Mouse (Mus musculus) heart, adult 18-20 months (tissue): ENCODE data around the gene Gas2l3. TPM values are rescaled to one million over a fixed set of nuclear protein-coding genes. Genes with fewer than 3 reads are reported as not detected.

Experiments
- DNase-seq, 2 experiments: peaks; one replicate each; pipeline ENCODE4 v3.0.0; 2021 to 2022; ENCODE audit warnings: mixed read lengths in 1 of 2
- total RNA-seq, 2 experiments: library from RNA; stranded (reverse); gene quantifications; 2 replicates each; pipeline ENCODE4 v1.2.3; 2021

Gene Gas2l3
- total RNA-seq, 2 experiments from 2014 or later, result 2.7 to 3.1 TPM

DNA sequence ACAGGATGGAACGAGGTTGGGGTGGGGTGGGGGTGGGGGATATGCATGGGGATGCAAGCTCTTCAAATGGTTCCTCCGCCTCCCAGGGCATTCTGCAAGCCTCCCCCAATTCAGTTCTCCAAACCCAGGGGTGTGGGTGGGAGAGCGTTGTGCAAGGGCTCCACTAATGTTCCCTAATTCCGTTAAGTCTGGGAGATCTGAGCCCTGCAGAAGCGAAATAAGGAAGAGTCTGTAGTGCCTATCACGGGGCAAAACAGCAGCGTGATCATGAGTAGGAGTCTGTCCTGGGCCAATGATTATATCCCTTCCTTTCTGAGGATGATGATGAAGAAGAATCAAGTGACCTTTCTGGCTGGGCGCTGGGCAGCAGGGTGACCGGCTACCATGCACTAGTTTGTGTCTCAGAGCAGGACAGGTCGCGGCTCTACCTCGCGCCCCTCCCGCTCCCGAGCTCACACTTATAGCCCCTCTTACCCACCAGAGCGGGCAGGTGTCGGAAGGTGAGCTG lies 598 bp downstream of the Gas2l3 start:
- peak in 1 of 2 experiments; percentile 58 for DNase-seq

DNA sequence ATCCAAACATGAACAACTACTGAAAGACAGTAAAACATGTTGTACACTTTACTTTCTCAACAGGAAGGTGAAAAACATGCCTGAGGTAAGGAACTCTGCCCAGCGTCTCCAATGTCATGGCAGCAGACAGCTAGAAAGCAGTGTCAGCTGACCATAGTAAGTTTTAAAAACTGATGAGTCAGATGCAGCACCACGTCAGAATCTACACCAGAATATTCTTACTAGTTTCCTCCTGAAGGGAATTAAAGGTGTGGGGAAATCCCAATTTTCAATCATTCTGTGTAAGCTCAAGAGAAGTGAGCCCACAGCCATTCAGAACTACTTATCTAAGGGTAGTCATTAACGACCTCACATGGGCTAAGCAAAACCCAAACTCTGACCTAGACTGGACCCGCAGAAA lies 1.1 kb downstream of the Gas2l3 start:
- no peak for DNase-seq

DNA sequence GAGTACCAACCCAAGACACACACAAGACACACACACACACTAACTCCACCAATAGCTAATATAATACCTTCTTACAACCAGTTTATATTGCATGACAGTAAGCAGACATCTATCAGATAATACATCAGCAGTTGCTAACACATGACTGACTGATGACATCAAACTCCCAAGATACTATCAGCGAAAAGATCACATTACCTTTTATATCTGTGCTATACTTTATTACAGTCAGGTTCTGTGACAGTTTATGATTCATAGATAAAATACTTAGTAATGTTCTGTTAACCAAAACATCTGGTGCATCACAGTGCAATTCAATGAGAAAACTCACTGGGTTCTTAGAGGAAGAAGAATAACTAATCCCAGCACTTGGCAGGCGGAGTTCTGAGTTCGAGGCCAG lies 1.8 kb downstream of the Gas2l3 start:
- no peak for DNase-seq

DNA sequence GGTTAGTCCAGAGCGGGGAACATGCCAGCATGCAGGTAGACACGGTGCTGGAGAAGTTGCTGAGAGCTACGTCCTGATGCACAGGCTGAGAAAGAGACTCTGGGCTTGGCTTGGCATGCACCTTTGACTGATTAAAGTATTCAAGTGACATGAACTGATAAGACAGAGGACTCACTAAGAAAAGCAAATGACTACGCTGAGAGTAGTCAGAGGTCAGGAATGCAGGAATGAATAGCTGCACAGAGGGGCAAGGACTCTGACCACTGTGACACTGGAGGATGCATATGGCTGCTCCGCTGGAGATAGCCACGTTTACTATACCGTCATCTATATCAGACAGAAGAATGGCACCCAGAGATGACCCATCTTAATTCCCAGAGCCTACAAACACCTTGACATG lies 4.4 kb downstream of the Gas2l3 start:
- no peak for DNase-seq

DNA sequence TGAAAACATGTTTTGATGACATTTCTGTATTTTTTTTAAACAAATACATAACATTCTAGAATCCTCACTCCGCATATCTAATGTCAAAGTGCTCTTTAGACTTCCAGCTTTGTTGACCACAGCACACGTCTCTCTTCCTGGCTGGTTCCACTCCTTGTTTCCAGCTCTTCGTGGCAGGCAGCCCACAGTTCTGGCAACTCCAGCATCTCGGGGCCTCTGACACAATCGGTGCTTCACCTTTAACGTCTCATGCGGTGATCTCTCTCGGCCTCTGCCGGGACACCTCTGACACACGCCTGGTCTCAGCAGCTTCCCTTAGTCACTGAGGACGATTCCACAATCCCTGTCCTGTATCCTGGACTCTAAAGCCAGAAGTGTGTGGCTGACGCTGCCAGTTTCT lies 5.8 kb downstream of the Gas2l3 start:
- DNase-seq, result peak in 1 of 2 experiments; percentile 42

DNA sequence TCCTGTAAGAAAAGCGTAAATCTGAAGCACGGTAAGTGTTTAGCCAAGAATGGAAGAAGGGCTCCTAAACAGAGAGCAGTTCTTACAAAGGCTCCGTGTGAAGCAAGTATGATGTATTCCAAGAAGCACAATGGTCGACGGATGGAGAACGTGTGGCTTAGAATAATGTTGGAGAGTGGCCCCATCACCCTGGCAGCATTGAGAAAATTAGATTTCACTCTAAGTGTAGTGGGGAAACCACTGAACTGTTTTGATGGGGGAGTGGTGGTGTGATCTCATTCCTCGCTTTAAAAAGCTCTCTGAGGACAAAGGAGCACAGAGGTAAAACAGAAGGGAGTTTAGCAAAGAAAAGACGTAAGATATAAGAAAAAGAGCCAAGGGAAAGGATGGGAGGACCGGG lies 6.3 kb downstream of the Gas2l3 start:
- DNase-seq, result no peak

DNA sequence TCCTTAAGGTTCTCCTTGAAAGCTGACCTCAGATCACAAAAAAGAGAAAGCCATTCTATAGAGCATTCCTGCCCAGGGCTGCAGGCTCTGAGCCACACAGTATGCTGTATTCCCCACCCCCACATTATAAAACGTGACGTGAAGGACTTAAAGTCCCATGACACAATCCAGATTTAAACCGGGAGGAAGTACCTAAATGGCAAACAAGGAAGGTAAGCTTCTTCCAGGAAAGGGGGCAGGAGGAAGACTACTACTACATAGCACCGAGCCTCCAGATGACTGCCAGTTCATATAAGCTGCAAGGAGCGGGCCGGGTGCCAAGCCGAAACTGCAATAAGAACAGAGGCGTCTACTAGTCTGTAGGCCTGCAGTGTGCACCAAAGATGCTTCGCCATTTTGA lies 7.8 kb downstream of the Gas2l3 start:
- DNase-seq, result no peak

DNA sequence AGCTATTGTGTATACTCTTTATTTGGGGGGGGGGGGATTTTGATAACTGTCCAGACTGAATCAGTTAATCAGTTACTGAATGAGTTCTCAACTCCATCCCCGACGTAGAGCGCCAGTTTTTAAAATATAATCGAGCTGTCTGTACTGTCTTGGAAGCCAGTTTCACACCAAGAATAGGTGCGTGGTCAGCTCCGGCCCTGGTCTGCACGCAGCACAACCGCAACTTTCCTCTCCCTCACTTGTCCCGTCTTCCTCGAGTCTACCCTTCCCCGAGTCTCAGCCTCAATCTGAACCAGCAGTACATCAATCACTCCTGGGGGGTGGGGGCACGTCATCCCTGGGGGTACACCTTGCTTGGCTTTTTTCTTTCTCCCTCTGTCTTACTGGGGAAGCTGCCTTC lies 8.4 kb downstream of the Gas2l3 start:
- DNase-seq, result no peak

DNA sequence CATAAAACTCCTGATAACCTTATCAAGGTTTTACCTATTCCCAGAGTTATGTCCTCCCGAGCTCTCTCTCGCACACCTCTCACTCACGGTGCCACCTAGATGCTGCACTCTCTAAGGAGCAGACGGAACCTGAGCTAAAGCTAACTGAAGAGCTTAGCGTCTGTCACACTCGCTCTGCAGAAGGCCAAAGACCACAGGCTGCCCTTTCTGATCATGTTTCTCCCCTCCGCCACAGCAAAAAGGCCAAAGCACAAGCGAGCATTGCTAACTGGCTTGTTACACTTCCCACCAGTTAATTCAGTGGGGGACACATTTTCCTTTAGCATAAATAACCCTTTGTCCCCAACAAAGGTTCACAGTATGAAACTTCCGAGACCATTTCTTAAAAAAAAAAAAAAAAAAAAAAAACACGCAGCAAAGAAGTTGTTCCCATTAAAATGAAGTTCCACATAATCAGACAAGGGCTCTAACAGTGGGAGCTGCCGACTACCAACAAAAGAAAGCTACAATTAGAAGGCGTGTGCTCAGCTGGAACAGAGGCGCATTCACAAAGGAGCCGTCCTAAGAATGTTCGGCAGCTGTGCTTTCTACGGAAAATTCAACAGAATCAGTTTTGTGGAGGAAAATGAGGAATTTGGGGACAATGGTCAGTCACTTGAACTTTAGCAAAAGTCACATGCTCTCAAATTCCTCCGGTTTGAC lies 9.1 kb downstream of the Gas2l3 start:
- no peak for DNase-seq

DNA sequence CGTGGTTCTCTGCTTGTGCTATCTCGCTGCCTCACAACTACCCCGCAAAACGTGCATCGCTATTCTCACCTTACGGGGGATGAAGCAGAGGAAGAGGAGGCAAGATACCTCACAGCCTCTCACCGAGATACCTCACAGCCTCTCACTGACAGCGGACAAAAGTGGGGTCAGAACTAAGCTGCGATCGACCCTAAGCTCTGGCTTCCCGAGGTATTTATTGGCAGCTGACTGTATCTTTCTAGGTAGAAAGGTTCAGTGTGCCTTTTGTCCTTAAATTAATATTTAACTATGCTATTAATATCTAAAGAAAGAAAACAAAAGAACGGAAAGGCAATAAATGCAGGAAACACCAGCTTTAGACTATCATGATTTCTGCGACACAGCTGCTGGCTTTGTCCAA lies 11.0 kb downstream of the Gas2l3 start:
- DNase-seq, result no peak

DNA sequence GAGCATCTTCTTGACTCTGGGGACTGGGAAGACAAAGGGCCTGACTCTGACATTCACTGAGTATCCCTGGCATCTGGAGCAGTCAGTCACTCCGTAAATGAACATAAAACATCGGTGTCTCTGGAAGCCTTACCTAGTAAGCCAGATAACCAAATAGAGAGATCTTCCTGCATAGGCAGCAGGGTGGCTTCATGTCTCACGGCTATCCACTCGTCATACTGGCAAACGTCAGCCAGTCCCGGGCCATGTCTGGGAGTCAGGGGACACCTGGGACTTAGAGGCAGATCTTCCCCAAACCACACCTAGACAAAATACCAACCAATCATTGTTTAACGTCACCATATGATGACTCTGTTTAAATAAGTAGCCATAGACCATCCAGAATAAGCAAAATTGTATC lies 13.0 kb downstream of the Gas2l3 start:
- DNase-seq, result no peak

DNA sequence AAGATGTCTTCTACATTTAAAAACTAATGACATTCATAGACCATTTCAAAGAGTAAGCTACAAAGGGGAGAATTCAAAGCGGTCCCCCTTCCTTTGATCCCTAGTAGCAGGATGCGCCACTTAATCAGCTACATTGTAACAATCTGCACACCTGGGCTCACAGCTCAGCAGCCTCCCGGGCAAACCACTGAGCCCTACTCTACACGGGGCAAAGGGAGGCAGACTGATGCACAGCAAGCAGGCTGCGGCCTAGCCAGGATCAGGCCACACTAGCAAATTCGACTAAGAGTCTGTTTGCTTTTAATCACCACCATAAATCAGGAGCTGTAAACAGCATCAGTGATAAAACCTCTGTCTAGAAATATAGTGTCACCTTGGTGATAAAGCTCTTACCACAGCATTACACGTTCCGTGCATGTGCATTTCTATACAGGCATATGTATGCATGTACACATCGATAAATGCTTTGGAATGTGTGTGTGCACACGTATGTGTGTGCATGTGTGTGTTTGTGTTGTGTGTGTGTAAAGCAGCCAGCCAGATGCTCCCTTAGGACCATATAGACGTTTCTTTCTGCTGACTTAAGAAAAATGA lies 18.9 kb downstream of the Gas2l3 start:
- no peak for DNase-seq

DNA sequence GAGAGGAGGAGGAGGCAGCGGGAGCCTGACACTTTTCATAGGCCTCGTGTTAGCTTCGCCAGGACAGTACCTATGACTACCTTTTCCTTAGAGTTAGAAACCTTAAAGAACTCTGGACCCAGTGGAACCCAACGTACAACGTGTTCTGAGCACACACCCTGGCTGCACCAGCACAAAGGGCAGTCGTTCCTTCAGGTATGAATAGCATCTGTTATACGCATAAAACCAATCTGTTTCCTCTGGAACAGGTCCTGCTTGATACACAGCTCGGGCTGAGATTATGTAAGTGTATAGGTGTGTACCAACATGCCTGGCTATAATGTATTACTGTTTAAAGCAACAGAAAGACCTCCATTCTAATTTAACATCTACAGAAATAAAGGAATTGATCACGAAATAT lies 19.6 kb downstream of the Gas2l3 start:
- no peak for DNase-seq

DNA sequence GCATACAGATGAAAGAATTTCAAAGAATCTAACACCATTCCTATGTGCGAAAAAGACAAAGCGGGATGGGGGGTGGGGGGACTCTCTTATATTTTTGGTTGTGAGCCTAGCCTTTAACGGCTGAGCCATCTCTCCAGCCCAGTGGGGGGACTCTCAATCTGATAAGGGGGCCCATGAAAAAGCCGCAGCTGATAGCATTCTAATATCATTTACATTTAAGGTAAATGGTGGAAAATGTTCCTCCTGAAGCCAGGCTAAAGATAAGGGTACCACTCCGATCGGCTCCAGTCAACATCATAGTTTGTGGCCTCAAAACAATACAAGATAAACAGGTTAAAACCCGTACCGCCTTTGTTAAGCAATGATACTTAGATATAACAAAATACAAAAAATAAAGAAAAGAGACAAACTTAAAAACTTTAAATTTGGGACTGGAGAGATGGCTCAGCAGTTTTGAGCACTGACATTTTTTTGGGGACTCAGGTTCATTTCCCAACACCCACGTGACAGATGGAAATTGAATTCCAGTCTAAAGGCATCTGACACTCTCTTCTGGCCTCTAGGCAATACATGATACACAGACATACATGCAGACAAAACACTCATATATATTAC lies 20.5 kb downstream of the Gas2l3 start:
- DNase-seq, result no peak

DNA sequence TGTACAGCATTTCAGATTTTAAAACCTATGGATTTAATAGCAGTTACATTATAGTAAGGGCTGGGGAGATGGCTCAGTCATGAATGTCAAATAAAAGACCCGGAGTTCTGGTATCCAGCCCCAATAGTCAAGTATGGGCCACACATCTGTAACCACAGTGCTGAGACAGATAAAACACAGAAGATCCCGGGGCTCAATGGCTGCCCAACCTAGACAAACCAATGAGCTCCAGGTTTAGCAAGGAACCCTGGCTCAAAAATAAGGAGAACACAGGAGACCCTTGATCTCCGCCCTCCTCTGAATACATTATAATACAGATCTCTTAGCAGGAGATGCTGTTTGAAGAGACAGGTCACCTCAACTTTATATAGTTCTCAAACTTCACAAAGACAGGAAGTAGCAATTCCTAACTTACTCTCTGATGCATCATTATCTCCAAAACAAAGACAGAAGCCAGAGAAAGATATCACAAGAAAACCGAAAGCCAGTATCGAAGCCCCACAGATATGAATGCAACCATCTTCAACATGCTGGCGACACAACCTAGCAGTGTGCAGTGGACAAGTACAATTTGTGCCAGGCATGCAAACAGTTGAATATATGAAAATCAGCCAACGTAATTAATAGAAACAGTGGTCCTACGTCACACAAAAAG lies 21.1 kb downstream of the Gas2l3 start:
- no peak for DNase-seq

DNA sequence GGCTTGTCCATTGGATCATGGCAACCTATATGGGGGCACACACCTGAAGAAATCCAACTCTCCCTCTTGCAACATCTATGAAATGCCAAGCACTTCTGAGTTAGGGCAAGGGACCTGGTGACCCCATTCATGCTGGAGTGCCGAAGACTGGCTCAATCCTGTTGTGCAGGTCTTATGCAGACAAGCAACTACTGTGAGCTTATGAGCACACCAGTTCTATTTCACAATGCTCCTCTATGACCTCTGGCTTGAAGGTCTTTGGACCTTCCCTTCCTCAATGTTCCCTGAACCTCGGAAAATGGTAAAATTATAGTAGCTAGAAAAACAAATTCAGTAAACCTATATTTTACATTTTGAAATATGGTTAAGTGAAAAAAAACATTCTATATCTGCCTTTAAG lies 25.8 kb downstream of the Gas2l3 start:
- DNase-seq, result no peak

DNA sequence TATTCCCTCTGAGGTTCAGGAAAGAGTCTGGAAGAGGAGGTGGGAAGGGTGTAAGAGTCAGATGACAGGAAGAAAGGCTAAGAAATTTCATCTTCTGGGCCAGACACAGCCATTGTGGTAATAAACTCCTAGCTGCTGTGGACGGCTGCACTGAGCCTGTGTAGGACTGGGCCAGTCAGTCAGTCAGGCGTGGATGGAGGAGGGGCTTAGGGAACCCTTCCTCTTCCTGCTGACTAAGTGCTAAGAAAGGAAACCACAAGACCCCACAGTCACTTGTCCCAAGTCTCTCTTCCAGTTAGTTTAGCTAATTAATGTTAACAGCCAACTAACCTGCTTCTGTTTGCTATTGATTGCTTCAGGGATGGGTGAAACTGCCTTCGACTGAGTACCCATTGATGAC lies 28.3 kb downstream of the Gas2l3 start:
- DNase-seq, result no peak

DNA sequence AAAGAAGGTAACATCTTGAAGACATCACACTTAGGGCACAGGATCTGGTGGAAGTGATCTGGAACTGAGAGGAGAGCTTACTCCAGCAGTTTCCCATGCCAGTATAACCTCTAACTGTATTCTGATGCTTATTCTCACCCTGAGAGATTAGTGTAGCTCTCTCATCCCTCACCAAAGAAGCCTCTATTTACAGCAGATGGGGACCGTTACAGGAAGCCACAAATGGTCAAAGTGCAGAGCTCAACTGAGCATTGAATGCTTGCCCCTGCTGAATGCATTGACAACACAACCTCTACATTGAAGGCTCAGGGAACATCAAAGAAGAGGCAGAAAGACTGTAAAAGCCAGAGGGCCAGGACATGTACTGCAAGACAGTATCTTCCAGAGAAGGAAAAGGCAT lies 36.2 kb downstream of the Gas2l3 start:
- DNase-seq, result no peak

DNA sequence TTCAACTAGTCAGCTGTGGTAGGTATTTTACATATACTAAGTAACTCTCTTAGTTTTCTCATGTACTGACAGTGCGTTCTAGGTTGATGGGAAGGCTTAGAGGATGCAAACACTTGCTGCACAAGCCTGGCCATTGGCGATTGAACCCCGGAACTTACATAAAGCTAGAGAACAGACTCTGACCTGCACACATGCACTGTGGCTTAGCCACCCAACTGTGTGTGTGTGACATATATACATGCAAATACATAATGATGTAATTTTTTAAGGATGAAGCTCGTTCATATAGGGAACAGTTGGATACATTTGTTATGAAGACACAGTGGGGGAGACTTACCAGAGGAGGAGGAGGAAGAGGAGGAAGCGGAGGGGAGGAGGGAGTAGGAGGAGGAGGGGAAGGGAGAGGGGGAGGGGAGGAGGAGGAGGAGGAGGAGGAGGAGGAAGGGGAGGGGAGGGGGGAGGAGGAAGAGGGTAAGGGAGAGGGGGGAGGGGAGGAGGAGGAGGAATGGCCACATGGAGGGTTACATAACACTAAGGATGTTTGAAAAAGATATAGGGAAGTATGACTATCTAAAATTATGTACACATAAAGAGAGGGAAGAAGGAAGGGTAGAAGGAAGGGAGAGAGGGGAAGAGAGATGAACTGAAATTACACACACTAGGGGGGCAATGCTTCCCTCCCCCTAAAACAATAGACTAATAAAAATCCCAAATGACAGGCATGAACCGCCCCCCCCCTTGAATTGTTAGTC lies 36.9 kb downstream of the Gas2l3 start:
- DNase-seq, result no peak

DNA sequence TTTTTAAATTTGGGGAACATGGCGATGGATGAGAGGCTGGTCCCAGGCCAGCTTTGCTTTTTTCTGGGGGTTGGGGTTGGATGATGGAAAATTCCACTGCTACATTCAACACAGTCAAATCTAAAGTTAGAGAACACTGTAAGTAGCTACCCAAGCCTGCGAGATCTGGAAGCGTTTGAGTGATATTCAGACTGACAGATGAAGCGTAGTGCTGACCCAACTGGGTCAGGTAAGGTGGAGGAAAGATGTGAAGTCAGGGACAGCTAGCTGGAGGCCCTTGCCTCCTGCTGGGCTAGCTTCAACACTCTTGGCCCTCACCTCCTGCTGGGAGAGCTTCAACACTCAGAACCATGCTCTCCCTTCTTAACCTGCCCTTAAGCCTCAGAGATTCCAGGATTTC lies 38.8 kb downstream of the Gas2l3 start:
- DNase-seq, result no peak

DNA sequence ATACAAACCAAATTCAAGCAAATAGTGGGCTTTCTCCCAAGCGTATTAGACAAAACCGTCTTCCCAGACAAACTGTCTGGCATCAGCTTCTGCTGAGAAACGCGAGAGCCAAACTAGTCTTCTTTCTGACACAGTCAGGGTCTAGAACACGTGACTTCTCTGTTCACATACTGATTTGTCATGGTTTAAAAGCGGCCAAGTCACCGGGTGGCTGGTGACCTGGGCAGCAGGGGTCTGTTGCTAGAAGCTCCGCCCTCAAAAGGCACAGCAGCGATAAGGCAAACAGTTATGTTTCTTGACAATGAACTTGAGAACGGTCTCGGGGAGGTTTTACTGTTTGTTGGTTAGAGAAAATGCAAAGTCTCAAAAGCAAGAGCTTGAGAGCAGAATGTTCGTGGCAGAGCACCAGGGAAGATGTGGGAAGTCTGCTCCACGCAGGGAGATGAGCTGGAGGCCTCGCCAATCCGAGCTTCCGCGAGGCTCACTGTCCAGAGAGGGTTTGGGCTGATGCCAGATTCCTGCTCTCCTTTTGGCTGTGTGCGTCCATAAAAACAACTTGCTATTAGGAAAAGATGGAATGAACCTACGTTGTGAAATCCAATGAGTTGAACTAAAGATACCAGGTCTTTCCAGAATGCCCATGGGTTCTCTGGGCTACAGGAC lies 43.0 kb downstream of the Gas2l3 start:
- DNase-seq, result peak; percentile 37 to 57

DNA sequence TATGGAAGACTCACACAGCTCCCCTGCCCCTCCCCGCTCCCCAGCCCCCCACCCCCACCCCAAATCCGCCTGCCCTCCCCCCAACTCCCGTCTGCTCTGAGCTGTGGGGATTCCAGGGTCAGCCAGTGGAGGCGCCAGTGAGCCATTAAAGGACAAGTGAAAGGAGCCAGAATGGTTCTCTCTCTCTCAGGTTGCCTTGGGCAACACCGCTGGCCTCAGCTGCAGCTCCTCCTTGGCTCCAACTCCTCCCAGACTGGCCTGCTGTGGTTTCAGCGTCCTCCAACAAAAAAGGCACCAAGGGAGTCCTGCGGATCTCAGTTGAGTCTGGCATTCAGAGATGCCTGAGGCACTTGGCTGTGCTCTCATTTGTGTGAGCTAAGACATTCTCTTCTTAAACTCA lies 47.9 kb downstream of the Gas2l3 start:
- peak; percentile 9 to 44 for DNase-seq
